Mouse (Mus musculus) spleen, adult 2 months (tissue): ENCODE measurements around the gene Lnpk. TPM values are rescaled to one million over a fixed set of nuclear protein-coding genes. Genes with fewer than 3 reads are reported as not detected.

ENCODE experiments used
- DNase-seq, 2 experiments: peaks; one replicate each; pipeline versions ENCODE4 v3.0.0 to v3.0.0-alpha.2; 2012 to 2021; ENCODE audit warnings: low spot score in 2 of 2, low read depth in 1 of 2
- H3K27ac ChIP-seq: fragments of 200-500 bp; 2 replicates; pipeline ENCODE4 v1.5.1; 2012; ENCODE audit warnings: low read length, inconsistent platforms; ENCODE audit not compliant: insufficient read depth
- H3K27me3 ChIP-seq: fragments of 200-500 bp; 2 replicates; pipeline ENCODE4 v1.6.1; 2012; ENCODE audit warnings: mild to moderate bottlenecking, moderate library complexity, low read length, inconsistent platforms; ENCODE audit not compliant: control insufficient read depth, insufficient read depth
- H3K36me3 ChIP-seq: fragments of 200-500 bp; 2 replicates; pipeline ENCODE4 v1.6.1; 2012; ENCODE audit warnings: mild to moderate bottlenecking, low read length, inconsistent platforms; ENCODE audit not compliant: control insufficient read depth, insufficient read depth
- H3K4me1 ChIP-seq: fragments of 200-500 bp; 2 replicates; pipeline ENCODE4 v1.6.1; 2011; ENCODE audit warnings: inconsistent platforms; ENCODE audit not compliant: control insufficient read depth, insufficient read depth, insufficient read length
- H3K4me3 ChIP-seq: fragments of 200-500 bp; 2 replicates; pipeline ENCODE4 v1.5.1; 2011; ENCODE audit warnings: mild to moderate bottlenecking, inconsistent platforms; ENCODE audit not compliant: insufficient read depth, insufficient read length; ENCODE audit errors: extremely low read depth
- CTCF ChIP-seq: fragments of 200-500 bp; IDR thresholded peaks from 2 replicates; pipeline ENCODE4 v1.5.1; 2011; ENCODE audit warnings: mild to moderate bottlenecking, inconsistent platforms; ENCODE audit not compliant: insufficient read depth, insufficient read length, insufficient replicate concordance; ENCODE audit errors: extremely low read depth
- POLR2A ChIP-seq: fragments of 200-500 bp; IDR thresholded peaks from 2 replicates; pipeline ENCODE4 v1.6.1; 2011; ENCODE audit warnings: low read depth, low read length, inconsistent platforms
- WGBS: fragments of 180-500 bp; shearing (Covaris S2); methylation state at CpG from one replicate; pipeline ENCODE4 v1.1.7; 2018; 5-methylcytosine and 5-hydroxymethylcytosine counted together
- polyA plus RNA-seq: library from polyadenylated mRNA; depleted of rRNA; stranded (reverse); fragments of >200 nt; gene quantifications from 2 replicates; pipeline ENCODE4 v1.2.3, GENCODE M21; 2012

Lnpk gene
- polyA plus RNA-seq, 1 experiment, result 3.0 TPM

DNA sequence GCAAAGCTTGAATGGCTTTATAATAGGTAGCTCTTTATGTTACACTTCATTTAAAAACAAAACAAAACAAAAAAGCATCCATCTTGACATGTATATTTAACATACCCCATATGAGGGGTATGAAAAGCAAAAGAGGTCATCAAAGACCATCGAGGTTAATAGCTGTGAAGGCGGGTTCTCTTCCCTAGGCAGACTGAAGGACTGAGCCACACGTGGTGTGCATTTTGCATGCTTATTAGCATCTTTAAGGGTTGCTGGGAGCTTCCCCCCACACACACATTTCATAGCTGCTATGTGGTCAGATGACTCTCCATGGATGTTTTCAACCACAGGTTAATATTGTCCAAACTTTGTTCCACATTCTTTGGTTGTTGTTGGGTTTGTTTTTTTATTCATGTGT lies 24.8 kb upstream of the Lnpk start:
- no peak for TF ChIP-seq POLR2A
- TF ChIP-seq CTCF, result no peak
- Histone ChIP-seq H3K27me3 (no peaks in the 10 kb centered on the region), H3K27ac (no peak overlapping the region), H3K4me1 (no peaks in the 10 kb centered on the region), H3K36me3 (no peaks in the 10 kb centered on the region), H3K4me3 (no peak overlapping the region)
- 74% methylated on average over 3 of the region's 3 CpGs for WGBS
- no peak for DNase-seq

DNA sequence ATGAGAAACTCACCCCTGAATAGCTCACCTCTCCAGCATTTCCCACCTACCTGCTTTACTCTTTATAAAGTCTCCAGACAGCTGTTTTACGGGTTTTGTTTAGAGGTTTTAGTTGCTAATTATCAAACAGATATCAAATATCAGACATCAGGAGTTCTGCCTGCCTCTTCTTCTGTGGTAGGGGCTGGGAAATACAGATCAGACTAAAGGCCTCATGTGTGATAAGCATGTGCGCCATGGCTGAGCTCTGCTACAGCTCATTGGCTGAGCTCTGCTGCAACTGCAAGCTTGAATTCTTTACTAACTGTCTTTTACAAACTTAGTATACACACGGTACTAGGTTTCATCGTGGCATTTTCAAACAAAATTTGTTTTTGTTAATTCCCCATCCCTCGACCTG lies 23.2 kb upstream of the Lnpk start:
- no peak overlapping the region for H3K27ac ChIP-seq
- no peak for TF ChIP-seq POLR2A
- TF ChIP-seq CTCF, result no peak
- H3K4me3 ChIP-seq, result no peak overlapping the region
- no peaks in the 10 kb centered on the region for H3K4me1 ChIP-seq
- no peak for DNase-seq
- H3K36me3 ChIP-seq, result no peaks in the 10 kb centered on the region
- WGBS, result 85% methylated on average over 5 of the region's 5 CpGs
- H3K27me3 ChIP-seq, result no peaks in the 10 kb centered on the region

DNA sequence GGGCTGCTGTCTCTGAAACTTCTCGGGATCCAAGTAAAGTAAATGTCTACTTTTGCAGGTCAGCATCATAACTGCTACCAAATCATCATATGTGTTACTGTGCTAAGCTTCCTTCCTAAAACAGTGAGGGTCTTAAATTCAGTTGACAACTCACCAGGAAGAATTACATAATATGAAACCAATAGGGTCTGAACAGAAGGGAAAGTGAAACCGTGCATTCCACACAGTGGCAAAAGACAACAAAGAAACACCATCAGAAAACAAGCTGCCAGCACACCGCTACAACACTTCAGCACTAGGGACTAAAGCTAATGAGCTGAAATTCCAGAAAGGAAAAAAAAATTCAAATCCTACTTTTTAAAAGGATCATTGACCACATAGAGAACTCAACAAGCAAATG lies 17.9 kb upstream of the Lnpk start:
- no peak overlapping the region for H3K27ac ChIP-seq
- H3K36me3 ChIP-seq, result no peaks in the 10 kb centered on the region
- WGBS, result 68% methylated on average over 3 of the region's 3 CpGs
- no peak for DNase-seq
- no peaks in the 10 kb centered on the region for H3K4me1 ChIP-seq
- H3K27me3 ChIP-seq, result no peaks in the 10 kb centered on the region
- TF ChIP-seq CTCF (no peak), POLR2A (no peak)
- no peak overlapping the region for H3K4me3 ChIP-seq

DNA sequence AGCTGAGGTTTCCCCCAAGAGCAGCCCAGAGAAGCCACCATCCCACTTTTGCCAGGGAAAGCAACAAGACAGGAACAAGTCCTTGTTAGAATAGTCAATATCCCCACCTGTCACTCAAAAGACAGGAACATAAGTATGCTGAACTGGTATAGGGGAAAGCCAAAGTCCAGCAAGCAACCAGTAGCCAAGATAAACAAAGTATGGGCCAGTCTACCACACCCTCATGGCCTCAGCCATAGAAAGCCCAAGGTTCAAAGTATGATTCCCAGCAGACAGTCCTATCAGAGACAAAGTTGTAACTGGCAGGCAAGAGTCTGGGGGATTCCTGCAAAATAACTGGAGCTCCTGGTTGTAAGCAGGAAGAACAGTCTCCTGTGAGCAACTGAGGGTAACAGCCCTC lies 16.9 kb upstream of the Lnpk start:
- Histone ChIP-seq H3K27ac (no peak overlapping the region), H3K36me3 (no peaks in the 10 kb centered on the region), H3K4me1 (no peaks in the 10 kb centered on the region), H3K27me3 (no peaks in the 10 kb centered on the region), H3K4me3 (no peak overlapping the region)
- DNase-seq, result no peak
- no peak for TF ChIP-seq CTCF
- TF ChIP-seq POLR2A, result no peak

DNA sequence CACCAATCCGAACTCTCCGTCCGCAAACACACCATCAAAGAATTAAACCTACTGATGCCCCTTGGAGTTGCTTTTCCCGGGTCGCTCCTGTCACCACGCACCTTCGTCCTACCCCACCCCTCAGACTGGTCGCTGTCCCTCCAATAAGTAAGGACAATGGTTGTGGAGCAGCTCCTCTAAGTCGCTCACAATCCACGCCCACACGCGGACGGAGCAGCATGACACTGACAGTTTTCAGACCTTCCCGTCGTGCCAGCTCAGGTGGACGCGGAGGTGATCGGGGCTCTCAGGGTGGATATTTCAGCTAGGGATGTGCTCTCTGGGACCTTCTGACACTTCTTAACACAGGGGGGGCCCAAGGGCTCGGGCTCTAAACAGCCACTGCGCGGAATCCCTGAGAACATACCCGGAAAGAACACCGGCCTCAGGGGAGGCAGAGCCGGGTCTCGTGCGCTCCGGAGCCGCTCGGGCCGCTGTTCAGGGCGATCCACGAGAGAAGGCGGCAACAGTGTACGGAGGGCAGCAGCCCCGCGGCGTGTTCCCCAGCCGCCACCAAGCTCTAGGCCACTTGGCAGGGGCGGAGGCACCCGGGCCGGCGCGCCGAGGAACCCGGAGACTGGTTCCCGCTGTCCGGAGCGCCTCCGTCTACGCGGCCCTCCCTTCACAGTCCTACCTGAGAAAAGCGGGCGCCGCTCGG lies 941 bp downstream of the Lnpk start:
- Histone ChIP-seq H3K36me3 (no peaks in the 10 kb centered on the region), H3K4me3 (peak overlapping the region; percentile 86), H3K4me1 (no peaks in the 10 kb centered on the region), H3K27me3 (no peaks in the 10 kb centered on the region), H3K27ac (peak overlapping the region; percentile 35; the same call in 1 of the 2 replicates)
- peak in 1 of 2 experiments; percentile 15 for DNase-seq
- TF ChIP-seq POLR2A (no peak), CTCF (no peak)
- WGBS, result under 1% methylated on average over 55 of the region's 55 CpGs

DNA sequence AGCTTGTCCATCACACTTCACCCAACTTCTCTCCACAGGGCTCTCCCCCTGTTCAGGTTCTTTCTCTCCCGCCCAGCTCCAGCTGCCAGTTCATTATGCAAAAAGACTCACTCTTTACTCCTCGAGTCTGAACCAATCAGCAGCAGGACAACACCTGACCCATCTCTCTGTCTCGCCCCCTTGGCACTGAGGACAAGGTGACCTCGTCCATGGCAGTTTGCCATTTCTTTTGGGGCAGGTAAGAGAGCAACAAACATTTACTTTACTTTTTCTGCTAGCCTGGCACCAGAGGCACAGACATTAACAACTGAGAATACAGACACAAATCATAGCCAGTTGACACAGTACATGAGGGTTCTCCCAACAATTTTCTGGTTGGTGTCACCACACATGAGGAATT lies 8.8 kb downstream of the Lnpk start:
- no peaks in the 10 kb centered on the region for H3K27me3 ChIP-seq
- DNase-seq, result no peak
- no peaks in the 10 kb centered on the region for H3K4me1 ChIP-seq
- H3K4me3 ChIP-seq, result no peak overlapping the region
- no peak overlapping the region for H3K27ac ChIP-seq
- no peak for TF ChIP-seq CTCF
- no peak for TF ChIP-seq POLR2A
- 91% methylated on average over 4 of the region's 4 CpGs for WGBS
- no peaks in the 10 kb centered on the region; the same call in 1 of the 2 replicates for H3K36me3 ChIP-seq

DNA sequence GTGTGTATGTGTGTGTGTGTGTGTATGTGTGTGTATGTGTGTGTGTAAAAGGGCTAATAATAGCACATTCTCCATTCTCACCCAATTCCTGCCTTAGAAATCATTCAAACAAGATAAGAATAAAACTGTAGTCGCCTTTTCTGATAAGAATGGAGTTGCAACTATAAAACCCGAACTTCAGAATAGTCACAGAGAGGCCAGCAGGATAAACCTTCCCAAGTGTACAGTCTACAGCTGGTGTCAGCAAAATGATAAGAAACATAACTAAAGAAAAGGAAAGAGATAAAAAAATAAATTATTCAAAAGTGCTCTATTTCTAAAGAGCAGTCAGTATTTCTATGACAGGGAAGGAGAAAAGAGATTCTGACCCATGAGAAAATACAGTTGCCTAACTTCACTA lies 19.4 kb downstream of the Lnpk start:
- TF ChIP-seq CTCF (no peak), POLR2A (no peak)
- H3K4me3 ChIP-seq, result no peak overlapping the region
- peaks cover 2% of the 10 kb centered on the region; the same call in 1 of the 2 replicates for H3K36me3 ChIP-seq
- 88% methylated on average over 2 of the region's 2 CpGs for WGBS
- H3K27ac ChIP-seq, result no peak overlapping the region
- H3K4me1 ChIP-seq, result no peaks in the 10 kb centered on the region
- no peak for DNase-seq
- no peaks in the 10 kb centered on the region for H3K27me3 ChIP-seq
